Mouse (Mus musculus) embryonic facial prominence, embryonic 14.5 days (tissue): ENCODE measurements at regions not wholly inside any gene's neighbourhood (a gene's known extent, or its start where the extent isn't known, plus 50 kb on each side); places are given as distances from the start of the nearest gene placed in this dataset.

Source experiments
- ATAC-seq: fragments of 200-750 bp; cut with Nextera tagmentation; 2 replicates; pipeline ENCODE4 v1.8.0; 2017; ENCODE audit warnings: low read depth, moderate number of reproducible peaks, moderate TSS enrichment
- DNase-seq: peaks from one replicate; pipeline ENCODE4 v3.0.0-alpha.2; 2015; ENCODE audit warnings: low spot score
- H3K27ac ChIP-seq: fragments of 300-500 bp; sonication (generic); replicated peaks from 2 replicates; pipeline ENCODE4 v1.5.1; 2014; ENCODE audit warnings: low read depth, mild to moderate bottlenecking, low read length, moderate library complexity
- H3K27me3 ChIP-seq: fragments of 300-500 bp; sonication (generic); replicated peaks from 2 replicates; pipeline ENCODE4 v1.6.1; 2014; ENCODE audit warnings: low read length; ENCODE audit not compliant: control insufficient read depth, insufficient read depth
- H3K36me3 ChIP-seq: fragments of 300-500 bp; sonication (generic); 2 replicates; pipeline ENCODE4 v1.6.1; 2014; ENCODE audit warnings: low read length, mixed read lengths; ENCODE audit not compliant: control insufficient read depth, insufficient read depth
- H3K4me1 ChIP-seq: fragments of 300-500 bp; sonication (generic); 2 replicates; pipeline ENCODE4 v1.6.1; 2014; ENCODE audit warnings: antibody characterized with exemption, low read length; ENCODE audit not compliant: control insufficient read depth, insufficient read depth
- H3K4me2 ChIP-seq: fragments of 300-500 bp; sonication (generic); 2 replicates; pipeline ENCODE4 v1.6.1; 2014; ENCODE audit warnings: low read depth, mild to moderate bottlenecking, low read length, moderate library complexity, mixed read lengths
- H3K4me3 ChIP-seq: fragments of 300-500 bp; sonication (generic); 2 replicates; pipeline ENCODE4 v1.5.1; 2014; ENCODE audit warnings: low read depth, mild to moderate bottlenecking, low read length
- H3K9ac ChIP-seq: fragments of 300-500 bp; sonication (generic); 2 replicates; pipeline ENCODE4 v1.6.1; 2014; ENCODE audit warnings: low read depth, mild to moderate bottlenecking, low read length, moderate library complexity, mixed read lengths
- H3K9me3 ChIP-seq: fragments of 300-500 bp; sonication (generic); 2 replicates; pipeline ENCODE4 v1.6.1; 2016; ENCODE audit warnings: low read length; ENCODE audit not compliant: control insufficient read depth
- WGBS: fragments of 180-500 bp; shearing (Covaris S2); extraction: QIAGEN DNeasy Blood & Tissue Kit; methylation state at CpG from one replicate; pipeline ENCODE4 v1.1.7; 2014; 5-methylcytosine and 5-hydroxymethylcytosine counted together

DNA sequence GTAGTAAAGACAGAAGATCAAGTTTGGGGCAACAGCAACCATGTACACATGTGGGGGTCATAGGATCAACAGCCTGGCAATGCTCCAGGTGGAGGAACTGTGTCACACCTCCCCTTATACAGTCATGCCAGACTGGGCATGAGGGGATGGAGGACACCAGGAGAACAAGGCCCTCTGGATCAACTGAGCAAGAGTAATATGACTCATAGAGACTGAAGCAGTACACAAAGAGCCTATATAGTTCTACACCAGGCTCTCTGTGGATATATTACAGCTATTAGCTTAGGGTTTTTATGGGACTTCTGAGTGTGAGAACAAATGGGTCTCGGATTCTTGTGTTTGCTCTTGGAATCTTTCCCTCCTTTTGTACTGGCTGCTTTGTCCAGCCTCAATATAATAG, 57.9 kb upstream of the Ifngr1 start:
- ATAC-seq: no peak

More for the DNA sequence above, 57.9 kb upstream of the Ifngr1 start:
- Histone ChIP-seq H3K36me3 (no peaks in the 10 kb centered on the region), H3K27ac (no peak overlapping the region), H3K4me1 (no peaks in the 10 kb centered on the region), H3K4me3 (no peak overlapping the region), H3K9me3 (no peaks in the 10 kb centered on the region), H3K27me3 (no peaks in the 10 kb centered on the region), H3K4me2 (no peak overlapping the region), H3K9ac (no peak overlapping the region)
- no peak for DNase-seq
- 85% methylated on average over 1 of the region's 1 CpGs for WGBS
